16 mouse cellular contexts compared by ENCODE assay signal in the genomic region with DNA sequence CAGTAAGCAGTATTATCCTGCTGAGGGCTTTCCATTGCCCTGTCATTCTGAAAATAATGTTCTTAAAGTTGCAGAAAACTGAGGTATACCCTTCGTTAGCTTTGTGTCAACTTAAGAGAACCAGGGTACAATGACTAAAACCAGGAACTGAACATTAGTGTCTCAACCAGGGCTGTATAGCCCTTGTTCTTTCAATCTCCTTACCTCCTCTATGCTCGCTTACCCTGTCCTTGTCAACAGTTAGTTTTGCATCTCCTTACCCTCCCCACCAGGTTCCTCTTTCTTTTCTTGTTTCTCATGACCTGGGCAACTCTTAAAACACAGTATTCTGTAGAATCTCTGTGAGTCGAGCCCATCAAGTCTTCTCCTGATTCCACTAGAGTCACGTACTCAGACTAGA.
DNase-seq lines count a peak whose midpoint lies in the region; ATAC-seq and TF ChIP-seq lines count a peak whose summit lies in the region.
"Had no signal": no experiment of that assay in that cellular context is flagged by ENCODE, and none has a peak within 500 bp of the region (broad histone marks: within the 10 kb centered on the region; RNA-seq: fewer than 3 reads in every experiment).

No protein-coding gene starts in this region.

- no peak overlapping the region for H3K9ac ChIP-seq in heart, embryonic 14.5 days (ENCODE audit: low read length)
- H3K9ac ChIP-seq in liver, embryonic 11.5 days (ENCODE audit: low read depth, low read length), result no peak overlapping the region
- no peak overlapping the region for H3K9ac ChIP-seq in hindbrain, embryonic 12.5 days
- H3K9ac ChIP-seq: hindbrain, embryonic 15.5 days; limb, embryonic 15.5 days; neural tube, embryonic 15.5 days had no signal

- no peak overlapping the region for H3K4me3 ChIP-seq in heart, embryonic 14.5 days (ENCODE audit: control insufficient read depth in 1 of 2, insufficient read depth in 1 of 2, low read depth in 1 of 2, low read length in 2 of 2)
- H3K4me3 ChIP-seq in liver, embryonic 11.5 days (ENCODE audit: low read depth, low read length), result no peak overlapping the region
- H3K4me3 ChIP-seq in cortical plate, adult 2 months (ENCODE audit: insufficient read depth, low read length), result no peak overlapping the region
- H3K4me3 ChIP-seq in hindbrain, embryonic 12.5 days, result no peak overlapping the region
- H3K4me3 ChIP-seq: hindbrain, embryonic 15.5 days; limb, embryonic 15.5 days; neural tube, embryonic 15.5 days had no signal

- 90% methylated on average over 4 of the region's 4 CpGs for WGBS in heart, embryonic 14.5 days
- WGBS in liver, embryonic 11.5 days, result 76% methylated on average over 4 of the region's 4 CpGs
- 93% methylated on average over 4 of the region's 4 CpGs for whole genome bisulfite sequencing in hindbrain, embryonic 12.5 days

- no peaks in the 10 kb centered on the region for H3K27me3 ChIP-seq in heart, embryonic 14.5 days (ENCODE audit: control insufficient read depth, insufficient read depth, low read length)
- no peaks in the 10 kb centered on the region for H3K27me3 ChIP-seq in liver, embryonic 11.5 days (replicated peaks; ENCODE audit: control insufficient read depth, insufficient read depth, low read length)
- no peaks in the 10 kb centered on the region for H3K27me3 ChIP-seq in hindbrain, embryonic 12.5 days
- H3K27me3 ChIP-seq: hindbrain, embryonic 15.5 days; limb, embryonic 15.5 days; neural tube, embryonic 15.5 days; Patski had no signal

- intact Hi-C loops in heart, postnatal 36 days (cut with DNase I), result loop anchor here (2.0 kb wide), 1 partner anchor 122 kb away; no protein-coding TSS in a partner anchor

- H3K4me1 ChIP-seq in heart, embryonic 14.5 days (ENCODE audit: control insufficient read depth in 2 of 2, insufficient read depth in 2 of 2, low read length in 2 of 2), result peaks cover 44 to 64% of the 10 kb centered on the region in 2 experiments
- H3K4me1 ChIP-seq in liver, embryonic 11.5 days (replicated peaks; ENCODE audit: control insufficient read depth, insufficient read depth, low read length), result peaks cover 55% of the 10 kb centered on the region
- H3K4me1 ChIP-seq in cortical plate, adult 2 months (ENCODE audit: control insufficient read depth, insufficient read depth, low read length), result peaks cover 9% of the 10 kb centered on the region
- H3K4me1 ChIP-seq in hindbrain, embryonic 12.5 days, result no peaks in the 10 kb centered on the region
- H3K4me1 ChIP-seq: hindbrain, embryonic 15.5 days; neural tube, embryonic 15.5 days had no signal

- H3K27ac ChIP-seq in heart, embryonic 14.5 days (replicated peaks in 1 of 2; ENCODE audit: control insufficient read depth in 1 of 2, insufficient read depth in 1 of 2, low read depth in 2 of 2, low read length in 2 of 2), result peak overlapping the region; percentile 98 to 100; a peak in 3 of 4 replicates
- 0 out of 2 replicates have a peak overlapping the region, but pooled peaks have one; percentile 5 for H3K27ac ChIP-seq in liver, embryonic 11.5 days (ENCODE audit: low read depth, low read length)
- H3K27ac ChIP-seq in cortical plate, adult 2 months (ENCODE audit: insufficient read depth, low read length), result peak overlapping the region; percentile 87; the same call in 1 of the 2 replicates
- no peak overlapping the region for H3K27ac ChIP-seq in hindbrain, embryonic 12.5 days
- H3K27ac ChIP-seq: hindbrain, embryonic 15.5 days; neural tube, embryonic 15.5 days had no signal

- H3K9me3 ChIP-seq in heart, embryonic 14.5 days (ENCODE audit: control insufficient read depth, low read length), result no peaks in the 10 kb centered on the region
- H3K9me3 ChIP-seq in liver, embryonic 11.5 days (ENCODE audit: control insufficient read depth, low read length), result no peaks in the 10 kb centered on the region
- no peaks in the 10 kb centered on the region for H3K9me3 ChIP-seq in hindbrain, embryonic 12.5 days (replicated peaks)
- H3K9me3 ChIP-seq: hindbrain, embryonic 15.5 days; limb, embryonic 15.5 days; neural tube, embryonic 15.5 days had no signal

- no peak for DNase-seq in heart, postnatal 36 days
- DNase-seq in liver, embryonic 11.5 days (ENCODE audit: low spot score), result no peak
- no peak for DNase-seq in liver
- DNase-seq in layer of hippocampus, adult 8-10 months (ENCODE audit: low spot score in 2 of 2), result no peak
- DNase-seq: kidney, postnatal 25 days; lung, postnatal 4 days; right cerebral cortex, postnatal 25 days had no signal

- H3K4me2 ChIP-seq in heart, embryonic 14.5 days (ENCODE audit: low read length), result no peak overlapping the region
- H3K4me2 ChIP-seq in liver, embryonic 11.5 days, result no peak overlapping the region
- no peak overlapping the region for H3K4me2 ChIP-seq in hindbrain, embryonic 12.5 days (replicated peaks)
- H3K4me2 ChIP-seq: hindbrain, embryonic 15.5 days; limb, embryonic 15.5 days; neural tube, embryonic 15.5 days had no signal

- TF ChIP-seq CTCF in cortical plate, adult 2 months (IDR thresholded peaks at IDR 0.05; ENCODE audit: extremely low read depth, insufficient read depth, low read length), result no peak

- ATAC-seq in heart, embryonic 14.5 days (ENCODE audit: insufficient number of reproducible peaks, insufficient read depth, low FRiP score, low read depth), result no peak
- no peak for ATAC-seq in liver, embryonic 11.5 days (replicated peaks; ENCODE audit: low FRiP score)
- ATAC-seq in monocyte, adult 5-6 weeks (replicated peaks; ENCODE audit: insufficient number of reproducible peaks, low FRiP score, low TSS enrichment, poor library complexity, severe bottlenecking), result peak; percentile 29
- ATAC-seq in hindbrain, embryonic 12.5 days (ENCODE audit: low FRiP score), result no peak
- ATAC-seq: forebrain, embryonic 14.5 days; Patski had no signal

- 0 out of 2 replicates have a peak, but pooled peaks cover 3% of the 10 kb centered on the region for H3K36me3 ChIP-seq in heart, embryonic 14.5 days (ENCODE audit: control insufficient read depth, insufficient read depth, low read length)
- H3K36me3 ChIP-seq in liver, embryonic 11.5 days (ENCODE audit: control insufficient read depth, insufficient read depth, low read length), result no peaks in the 10 kb centered on the region
- no peaks in the 10 kb centered on the region for H3K36me3 ChIP-seq in hindbrain, embryonic 12.5 days
- H3K36me3 ChIP-seq: hindbrain, embryonic 15.5 days; limb, embryonic 15.5 days; neural tube, embryonic 15.5 days had no signal

- TF ChIP-seq POLR2A in cortical plate, adult 2 months (IDR thresholded peaks at IDR 0.05; ENCODE audit: extremely low read depth, insufficient read depth, low read length), result no peak
